Mouse (Mus musculus): ENCODE measurements at regions not wholly inside any gene's neighbourhood (a gene's known extent, or its start where the extent isn't known, plus 50 kb on each side); places are given as distances from the start of the nearest gene placed in this dataset.
A peak's percentile ranks its signal among the peaks of the same experiment; 100 is the strongest.

GRCm38 (mm10) chr1:92386752-92387151, 86.9 kb downstream of the Ndufa10 start:
- DNase-seq (ENCODE audit: low read depth, low spot score) = no peak

- DNase-seq (ENCODE audit: low read depth, low spot score) = no peak
These were observed 88.7 kb downstream of the Ndufa10 start for GRCm38 (mm10) chr1:92384945-92385344.

- no peak for DNase-seq (ENCODE audit: low read depth, low spot score)
These were observed 89.9 kb downstream of the Ndufa10 start for GRCm38 (mm10) chr1:92383749-92384148.

- DNase-seq (ENCODE audit: low read depth, low spot score) = no peak
These were observed 94.2 kb downstream of the Ndufa10 start for GRCm38 (mm10) chr1:92379510-92379886.

- DNase-seq (ENCODE audit: low read depth, low spot score) = no peak
These were observed 94.7 kb downstream of the Ndufa10 start for GRCm38 (mm10) chr1:92378741-92379509.

- DNase-seq (ENCODE audit: low read depth, low spot score) = no peak
These were observed 97.2 kb downstream of the Ndufa10 start for GRCm38 (mm10) chr1:92376456-92376855.

- no peak for DNase-seq (ENCODE audit: low read depth, low spot score)
These were observed 101.3 kb downstream of the Ndufa10 start for GRCm38 (mm10) chr1:92372222-92372990.

- DNase-seq (ENCODE audit: low read depth, low spot score) = peak; percentile 69
These were observed 102.2 kb downstream of the Ndufa10 start for GRCm38 (mm10) chr1:92371357-92371981.

GRCm38 (mm10) chr1:92370842-92371241, 102.8 kb downstream of the Ndufa10 start:
- DNase-seq (ENCODE audit: low read depth, low spot score) = no peak

- DNase-seq (ENCODE audit: low read depth, low spot score) = no peak
These were observed 103.7 kb downstream of the Ndufa10 start for GRCm38 (mm10) chr1:92369972-92370371.

GRCm38 (mm10) chr1:92366249-92366648, 107.4 kb downstream of the Ndufa10 start:
- no peak for DNase-seq (ENCODE audit: low read depth, low spot score)

GRCm38 (mm10) chr1:92365366-92366075, 108.1 kb downstream of the Ndufa10 start:
- DNase-seq (ENCODE audit: low read depth, low spot score) = no peak

- DNase-seq (ENCODE audit: low read depth, low spot score) = no peak
These were observed 112.0 kb downstream of the Ndufa10 start for GRCm38 (mm10) chr1:92361677-92362076.

GRCm38 (mm10) chr1:92360255-92360654, 113.4 kb downstream of the Ndufa10 start:
- DNase-seq (ENCODE audit: low read depth, low spot score) = no peak

- DNase-seq (ENCODE audit: low read depth, low spot score) = no peak
These were observed 114.2 kb downstream of the Ndufa10 start for GRCm38 (mm10) chr1:92359473-92359872.

GRCm38 (mm10) chr1:92358758-92359287, 114.8 kb downstream of the Ndufa10 start:
- no peak for DNase-seq (ENCODE audit: low read depth, low spot score)

GRCm38 (mm10) chr1:92348353-92349005, 125.2 kb downstream of the Ndufa10 start:
- DNase-seq (ENCODE audit: low read depth, low spot score) = no peak

- no peak for DNase-seq (ENCODE audit: low read depth, low spot score)
These were observed 126.0 kb downstream of the Ndufa10 start for GRCm38 (mm10) chr1:92347656-92348055.

- no peak for DNase-seq (ENCODE audit: low read depth, low spot score)
These were observed 129.9 kb downstream of the Ndufa10 start for GRCm38 (mm10) chr1:92343768-92344167.

GRCm38 (mm10) chr1:92343161-92343598, 130.5 kb downstream of the Ndufa10 start:
- DNase-seq (ENCODE audit: low read depth, low spot score) = no peak
